23 mouse cellular contexts compared by ENCODE assay signal in the genomic region with DNA sequence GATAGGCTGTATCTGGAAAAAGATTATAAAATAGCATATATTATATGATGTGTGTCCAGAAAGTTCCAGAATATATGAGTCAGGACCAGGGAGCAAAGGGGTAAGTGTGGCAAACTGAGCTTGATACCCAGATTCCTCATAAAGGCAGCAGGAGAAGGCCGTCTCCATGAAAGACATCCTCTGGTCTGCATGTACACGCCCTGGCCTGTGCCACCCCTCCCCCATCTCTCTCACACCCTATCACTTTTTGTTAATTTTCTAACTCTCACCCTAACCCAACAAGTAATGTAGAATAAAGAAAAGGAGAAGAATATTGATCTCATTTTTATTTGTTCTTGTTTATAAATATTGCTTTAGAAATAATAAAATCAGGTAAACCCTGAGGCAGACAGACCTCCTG.
A peak's percentile ranks its signal among the peaks of the same experiment; 100 is the strongest.
DNase-seq lines count a peak whose midpoint lies in the region; ATAC-seq and TF ChIP-seq lines count a peak whose summit lies in the region.
"Had no signal": no experiment of that assay in that cellular context is flagged by ENCODE, and none has a peak within 500 bp of the region (broad histone marks: within the 10 kb centered on the region; RNA-seq: fewer than 3 reads in every experiment).

No protein-coding gene starts in this region.

- peaks cover 12% of the 10 kb centered on the region for H3K36me3 ChIP-seq in heart, embryonic 15.5 days
- no peaks in the 10 kb centered on the region for H3K36me3 ChIP-seq in myocyte (ENCODE audit: control insufficient read depth, insufficient read depth)
- H3K36me3 ChIP-seq: embryonic facial prominence, embryonic 12.5 days; liver, embryonic 15.5 days; neural tube, embryonic 15.5 days had no signal

- peak; percentile 88 for DNase-seq in heart, adult 11 months
- DNase-seq in heart, postnatal 10 days = no peak
- no peak for DNase-seq in heart, postnatal 14 days
- no peak for DNase-seq in lung, adult 2 months
- no peak for DNase-seq in lung, adult 18-20 months
- DNase-seq: adrenal gland, postnatal 25 days; cerebellum, postnatal 25 days; forebrain, postnatal 0 days; gastrocnemius, postnatal 36 days; kidney, postnatal 25 days; liver; right cerebral cortex, adult 18-20 months; thymus, postnatal 25 days had no signal

- H3K27ac ChIP-seq in heart, embryonic 15.5 days = no peak overlapping the region
- H3K27ac ChIP-seq: embryonic facial prominence, embryonic 12.5 days; hindbrain, postnatal 0 days; limb, embryonic 10.5 days; liver, embryonic 15.5 days; macrophage; neural tube, embryonic 15.5 days; stomach, embryonic 15.5 days had no signal

- TF ChIP-seq CTCF in lung, adult 2 months (IDR thresholded peaks at IDR 0.05; ENCODE audit: insufficient read depth, low read length) = no peak

- ATAC-seq in heart, embryonic 15.5 days (replicated peaks; ENCODE audit: insufficient number of reproducible peaks, insufficient read depth, low FRiP score, low read depth) = no peak
- ATAC-seq: forebrain, postnatal 0 days; hindbrain, postnatal 0 days; intestine, postnatal 0 days had no signal

- TF ChIP-seq POLR2A in lung, adult 2 months (IDR thresholded peaks at IDR 0.05; ENCODE audit: borderline replicate concordance, extremely low read depth, low read depth, low read length) = no peak
- no peak for TF ChIP-seq POLR2A in myocyte (IDR thresholded peaks at IDR 0.05; ENCODE audit: insufficient read length, low read depth)

- no peak overlapping the region; the same call in 1 of the 2 replicates for H3K9ac ChIP-seq in heart, embryonic 15.5 days
- H3K9ac ChIP-seq: embryonic facial prominence, embryonic 12.5 days; forebrain, postnatal 0 days; liver, embryonic 15.5 days; neural tube, embryonic 15.5 days; stomach, embryonic 15.5 days had no signal

- intact Hi-C loops in heart, postnatal 10 days (cut with DNase I) = no loop called here
- intact Hi-C loops in heart, postnatal 14 days (cut with DNase I) = no loop called here

- H3K27me3 ChIP-seq in heart, embryonic 15.5 days = no peaks in the 10 kb centered on the region
- H3K27me3 ChIP-seq in myocyte (ENCODE audit: control insufficient read depth, insufficient read depth, insufficient read length) = no peaks in the 10 kb centered on the region
- H3K27me3 ChIP-seq: embryonic facial prominence, embryonic 12.5 days; liver, embryonic 15.5 days; neural tube, embryonic 15.5 days; stomach, embryonic 15.5 days had no signal

- peak overlapping the region; percentile 71 for H3K4me2 ChIP-seq in heart, embryonic 15.5 days
- H3K4me2 ChIP-seq in myocyte (ENCODE audit: low read depth) = peak overlapping the region; percentile 89
- H3K4me2 ChIP-seq: embryonic facial prominence, embryonic 12.5 days; liver, embryonic 15.5 days; neural tube, embryonic 15.5 days had no signal

- peaks cover 13% of the 10 kb centered on the region; the same call in 1 of the 2 replicates for H3K9me3 ChIP-seq in heart, embryonic 15.5 days (replicated peaks)
- H3K9me3 ChIP-seq: liver, embryonic 15.5 days; stomach, embryonic 15.5 days had no signal

- 78% methylated on average over 2 of the region's 2 CpGs for WGBS in heart, embryonic 15.5 days
- 69% methylated on average over 2 of the region's 2 CpGs for WGBS in lung, adult 2 months

- H3ac ChIP-seq in myocyte (ENCODE audit: control insufficient read depth, insufficient read length) = no peak overlapping the region

- H3K4me3 ChIP-seq in heart, embryonic 15.5 days = peak overlapping the region; percentile 12; the same call in 1 of the 2 replicates
- peak overlapping the region; percentile 9 for H3K4me3 ChIP-seq in lung, adult 2 months (replicated peaks; ENCODE audit: extremely low read depth, low read depth, low read length)
- peak overlapping the region; percentile 40 for H3K4me3 ChIP-seq in myocyte
- H3K4me3 ChIP-seq: embryonic facial prominence, embryonic 12.5 days; limb, embryonic 10.5 days; liver, embryonic 15.5 days; neural tube, embryonic 15.5 days; stomach, embryonic 15.5 days had no signal

- peaks cover 34% of the 10 kb centered on the region for H3K4me1 ChIP-seq in heart, embryonic 15.5 days (replicated peaks)
- peaks cover 3% of the 10 kb centered on the region; the same call in 1 of the 2 replicates for H3K4me1 ChIP-seq in lung, adult 2 months (ENCODE audit: control insufficient read depth, insufficient read depth, low read length)
- H3K4me1 ChIP-seq: liver, embryonic 15.5 days had no signal

- H3K79me2 ChIP-seq in myocyte (ENCODE audit: control insufficient read depth, insufficient read depth) = peaks cover 6% of the 10 kb centered on the region

TF ChIP-seq in myocyte, 11 proteins besides CTCF, POLR2A, EP300 and RAD21:
- TF ChIP-seq MAX (IDR thresholded peaks at IDR 0.05; ENCODE audit: low read depth) = no peak
- no peak for TF ChIP-seq E2F4 (IDR thresholded peaks at IDR 0.05; ENCODE audit: insufficient read depth)
- TF ChIP-seq TCF3 (IDR thresholded peaks at IDR 0.05; ENCODE audit: insufficient read length, low read depth) = no peak
- TF ChIP-seq USF1 (IDR thresholded peaks at IDR 0.05; ENCODE audit: low read depth) = no peak
- TF ChIP-seq POLR2AphosphoS2 (IDR thresholded peaks at IDR 0.05; ENCODE audit: insufficient read length, low read depth) = no peak
- no peak for TF ChIP-seq CEBPB (IDR thresholded peaks at IDR 0.05; ENCODE audit: insufficient read depth, poor library complexity, severe bottlenecking)
- no peak for TF ChIP-seq REST (IDR thresholded peaks at IDR 0.05; ENCODE audit: insufficient read depth, insufficient read length)
- TF ChIP-seq MYOD1 (IDR thresholded peaks at IDR 0.05; ENCODE audit: control insufficient read depth in 1 of 3, insufficient read length in 2 of 3, low read depth in 2 of 3) = no peak
- TF ChIP-seq TCF12 (IDR thresholded peaks at IDR 0.05; ENCODE audit: insufficient read depth, poor library complexity, severe bottlenecking) = no peak
- no peak for TF ChIP-seq SRF (IDR thresholded peaks at IDR 0.05; ENCODE audit: control insufficient read depth, insufficient read length, low read depth)
- TF ChIP-seq MYOG (IDR thresholded peaks at IDR 0.05; ENCODE audit: control insufficient read depth in 1 of 3, insufficient read depth in 1 of 3, insufficient read length in 2 of 3, low read depth in 2 of 3) = no peak
TF ChIP-seq in myocyte: peak in this region for 0.
